Mouse (Mus musculus) lung, postnatal 0 days (tissue): ENCODE measurements around the gene Hydin.

Experiments used
- CTCF ChIP-seq: IDR thresholded peaks from 2 replicates; pipeline ENCODE4 v1.5.1; 2016; ENCODE audit warnings: antibody characterized with exemption, mild to moderate bottlenecking
- EP300 ChIP-seq: IDR thresholded peaks from 2 replicates; pipeline ENCODE4 v1.6.1; 2016; ENCODE audit warnings: antibody characterized with exemption, mild to moderate bottlenecking, control low read depth

- TF ChIP-seq EP300 (no peak), CTCF (no peak)
Measured at GRCm38 (mm10) chr8:110346915-110347314, 80.1 kb downstream of the Hydin start.
